Mouse (Mus musculus): ENCODE data around the gene Mkks. TPM values are rescaled to one million over a fixed set of nuclear protein-coding genes. Genes with fewer than 3 reads are reported as not detected.

Gene Mkks
- total RNA-seq (2023) = 1 to 10 TPM; 4.5 to 5.9 TPM

GRCm38 (mm10) chr2:136891068-136891950 is at the start of gene Mkks, which contains the start of the genes Slx4ip and AL731706.1:
Gene Mkks (minus strand): TSS chr2:136891389.
Gene Slx4ip (plus strand): TSS chr2:136891218.
Gene AL731706.1 (minus strand): TSS chr2:136891389.

GRCm38 (mm10) chr2:136885579-136885978 is 5.6 kb downstream of the Mkks start, which contains the start of gene AL731706.2:
Gene AL731706.2 (minus strand): TSS chr2:136885679.

Other genes starting within 250 kb of the Mkks start
- gene Snap25, start 177.9 kb downstream of the Mkks start, total RNA-seq (2023) = not detected
- gene AL731706.2, start 5.7 kb downstream of the Mkks start, total RNA-seq (2023) = 1 to 10 TPM in 1 of 2 experiments, not detected in 1; 7.1 TPM
- 1 to 10 TPM; 4.0 to 5.4 TPM for gene Slx4ip, start 171 bp downstream of the Mkks start, total RNA-seq (2023)
- gene AL731706.1, start within 50 bp of the Mkks start, total RNA-seq (2023) = 1 to 10 TPM; 3.4 to 7.2 TPM
- 1 to 10 TPM; 3.9 to 4.2 TPM for gene Jag1, start 225.3 kb upstream of the Mkks start, total RNA-seq (2023)